12 mouse cellular contexts compared by ENCODE assay signal in genomic region chr4:66222602-66223317, GRCm38 (mm10).
DNase-seq lines count a peak whose midpoint lies in the region; ATAC-seq and TF ChIP-seq lines count a peak whose summit lies in the region.
"Had no signal": no experiment of that assay in that cellular context is flagged by ENCODE, and none has a peak within 500 bp of the region (broad histone marks: within the 10 kb centered on the region; RNA-seq: fewer than 3 reads in every experiment).

No protein-coding gene starts in this region.

- no peak overlapping the region for H3K9ac ChIP-seq in intestine, embryonic 16.5 days (ENCODE audit: low read depth, low read length)
- H3K9ac ChIP-seq in midbrain, embryonic 16.5 days (ENCODE audit: low read depth, low read length) = no peak overlapping the region
- H3K9ac ChIP-seq: liver, embryonic 12.5 days had no signal

- DNase-seq in left cerebral cortex, adult 11 months (ENCODE audit: low spot score) = peak; percentile 69
- DNase-seq in left cerebral cortex, postnatal 4 days = no peak
- peak; percentile 18 to 26 for DNase-seq in frontal cortex, postnatal 25 days (ENCODE audit: low spot score in 2 of 2)
- DNase-seq in left cerebral cortex, adult 9 months (ENCODE audit: low spot score in 2 of 2) = peak; percentile 71 to 86
- DNase-seq in telencephalon, adult 2 months (ENCODE audit: low read depth, low spot score) = peak; percentile 94
- no peak for DNase-seq in gastrocnemius, adult 2 months
- DNase-seq: kidney, postnatal 25 days; lung, postnatal 4 days had no signal

- no peak overlapping the region for H3K4me2 ChIP-seq in intestine, embryonic 16.5 days (ENCODE audit: low read depth, low read length)
- H3K4me2 ChIP-seq in midbrain, embryonic 16.5 days (ENCODE audit: low read length) = no peak overlapping the region
- H3K4me2 ChIP-seq: liver, embryonic 12.5 days had no signal

- TF ChIP-seq CTCF in gastrocnemius, adult 2 months (IDR thresholded peaks at IDR 0.05) = no peak

- no peaks in the 10 kb centered on the region for H3K27me3 ChIP-seq in intestine, embryonic 16.5 days (replicated peaks; ENCODE audit: control insufficient read depth, insufficient read depth, low read length)
- no peaks in the 10 kb centered on the region for H3K27me3 ChIP-seq in midbrain, embryonic 16.5 days (ENCODE audit: control insufficient read depth, insufficient read depth, low read depth, low read length)
- H3K27me3 ChIP-seq: liver, embryonic 12.5 days had no signal

- 82% methylated on average over 9 of the region's 9 CpGs for WGBS in intestine, embryonic 16.5 days
- WGBS in midbrain, embryonic 16.5 days = 92% methylated on average over 9 of the region's 9 CpGs

- intact Hi-C loops in left cerebral cortex, postnatal 4 days (cut with DNase I) = no loop called here
- intact Hi-C loops in gastrocnemius, adult 2 months (cut with DNase I) = no loop called here

- no peaks in the 10 kb centered on the region for H3K9me3 ChIP-seq in intestine, embryonic 16.5 days (ENCODE audit: control insufficient read depth, low read length)
- H3K9me3 ChIP-seq in midbrain, embryonic 16.5 days (replicated peaks; ENCODE audit: control insufficient read depth, low read length, poor library complexity, severe bottlenecking) = no peaks in the 10 kb centered on the region
- H3K9me3 ChIP-seq: liver, embryonic 12.5 days had no signal

- H3K4me1 ChIP-seq in intestine, embryonic 16.5 days (ENCODE audit: control insufficient read depth, insufficient read depth, low read length) = no peaks in the 10 kb centered on the region
- H3K4me1 ChIP-seq in midbrain, embryonic 16.5 days (ENCODE audit: control insufficient read depth, insufficient read depth, low read length) = no peaks in the 10 kb centered on the region
- H3K4me1 ChIP-seq: liver, embryonic 12.5 days had no signal

- no peak overlapping the region for H3K4me3 ChIP-seq in intestine, embryonic 16.5 days (ENCODE audit: low read length)
- H3K4me3 ChIP-seq in gastrocnemius, adult 2 months = no peak overlapping the region
- H3K4me3 ChIP-seq in midbrain, embryonic 16.5 days (ENCODE audit: low read depth, low read length) = no peak overlapping the region
- H3K4me3 ChIP-seq: liver, embryonic 12.5 days; myocyte had no signal

- H3K36me3 ChIP-seq in intestine, embryonic 16.5 days (ENCODE audit: control insufficient read depth, insufficient read depth, low read length) = no peaks in the 10 kb centered on the region
- no peaks in the 10 kb centered on the region for H3K36me3 ChIP-seq in midbrain, embryonic 16.5 days (ENCODE audit: control insufficient read depth, insufficient read depth, low read length)
- H3K36me3 ChIP-seq: liver, embryonic 12.5 days had no signal

- ATAC-seq in intestine, embryonic 16.5 days = no peak
- no peak for ATAC-seq in midbrain, embryonic 16.5 days
- ATAC-seq: liver, embryonic 12.5 days had no signal

- H3K27ac ChIP-seq in intestine, embryonic 16.5 days (ENCODE audit: low read length) = no peak overlapping the region
- H3K27ac ChIP-seq in gastrocnemius, adult 2 months = no peak overlapping the region
- H3K27ac ChIP-seq in midbrain, embryonic 16.5 days (ENCODE audit: low read length) = no peak overlapping the region
- H3K27ac ChIP-seq: liver, embryonic 12.5 days had no signal

Comparison
In these comparisons a context has a peak if more than half of its experiments do, and no peak if none do; other contexts are left out.
1. DNase-seq: peak in left cerebral cortex, adult 11 months (single experiment), frontal cortex, postnatal 25 days (2 of 2), left cerebral cortex, adult 9 months (2 of 2) and telencephalon, adult 2 months (single experiment); none in left cerebral cortex, postnatal 4 days (single experiment) and gastrocnemius, adult 2 months (single experiment).